Mouse (Mus musculus): ENCODE measurements at regions not wholly inside any gene's neighbourhood (a gene's known extent, or its start where the extent isn't known, plus 50 kb on each side); places are given as distances from the start of the nearest gene placed in this dataset. TPM values are rescaled to one million over a fixed set of nuclear protein-coding genes. Genes with fewer than 3 reads are reported as not detected.

DNA sequence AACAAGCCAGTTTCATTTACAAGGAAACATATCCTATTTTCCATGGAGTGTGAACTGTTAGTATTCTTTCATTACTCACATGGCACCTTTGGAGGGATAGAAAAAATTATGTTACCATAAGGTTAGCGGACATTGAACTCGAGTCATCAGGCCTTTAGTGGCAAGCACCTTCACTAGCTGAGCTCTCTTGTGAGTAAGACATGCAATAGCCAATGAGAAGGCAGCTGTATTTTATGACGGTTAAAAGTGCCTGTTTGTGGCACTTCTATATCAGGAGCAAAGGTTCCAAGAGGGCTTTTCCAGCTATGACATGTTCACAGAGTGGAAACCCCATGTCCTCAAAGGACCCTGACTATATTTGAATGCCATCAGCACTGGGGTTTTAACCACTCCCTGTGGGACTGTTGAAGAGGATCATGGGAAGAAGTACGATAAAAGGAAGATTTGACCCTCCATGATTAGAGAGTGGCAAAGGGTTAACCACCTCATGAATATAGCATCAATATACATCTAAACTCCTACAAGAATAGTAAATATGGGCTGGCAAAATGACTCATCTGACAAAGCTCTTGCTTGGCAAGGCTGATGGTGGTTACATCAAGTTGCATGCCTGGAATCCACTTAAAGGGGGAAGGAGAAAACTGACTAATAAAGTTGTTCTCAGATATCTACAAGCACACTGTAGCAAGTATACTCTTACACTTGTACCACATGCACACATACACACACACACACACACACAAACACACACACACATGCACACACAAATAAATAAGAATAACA lies 60.3 kb upstream of the Ankrd50 start:
- Histone ChIP-seq H3K36me3 (no peaks in the 10 kb centered on the region), H3K9me3 (no peaks in the 10 kb centered on the region), H3K4me1 (no peaks in the 10 kb centered on the region), H3K27ac (replicated peaks) (no peak overlapping the region), H3K4me2 (replicated peaks) (no peak overlapping the region), H3K4me3 (no peak overlapping the region), H3K9ac (replicated peaks) (no peak overlapping the region), H3K27me3 (no peaks in the 10 kb centered on the region)
- no peak for ATAC-seq (ENCODE audit: low FRiP score, low read depth)
- WGBS, result 90% methylated on average over 4 of the region's 4 CpGs

DNA sequence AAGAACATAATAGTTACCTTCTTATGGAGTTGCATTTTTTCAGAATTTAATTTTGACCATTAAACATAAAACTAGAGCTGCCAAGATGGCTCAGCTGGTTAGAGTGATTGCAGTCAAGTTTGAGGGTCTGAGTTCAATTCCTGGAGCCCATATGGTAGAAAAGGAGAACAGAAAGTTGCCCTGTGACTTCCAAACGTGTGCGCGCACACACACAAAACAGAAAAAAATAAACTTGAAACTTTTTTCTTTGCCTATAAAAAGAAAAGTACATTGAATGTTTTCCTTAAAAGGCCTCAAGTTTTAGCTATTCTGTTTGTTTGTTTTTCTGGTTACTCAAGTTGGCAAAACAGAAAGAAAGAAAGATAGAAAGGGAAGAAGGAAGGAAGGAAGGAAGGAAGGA lies 59.2 kb upstream of the Ankrd50 start:
- Histone ChIP-seq H3K4me2 (replicated peaks) (no peak overlapping the region), H3K9ac (replicated peaks) (no peak overlapping the region), H3K27ac (replicated peaks) (no peak overlapping the region), H3K27me3 (no peaks in the 10 kb centered on the region), H3K4me1 (no peaks in the 10 kb centered on the region), H3K4me3 (no peak overlapping the region), H3K9me3 (no peaks in the 10 kb centered on the region), H3K36me3 (no peaks in the 10 kb centered on the region)
- WGBS, result 93% methylated on average over 3 of the region's 3 CpGs
- no peak for ATAC-seq (ENCODE audit: low FRiP score, low read depth)

DNA sequence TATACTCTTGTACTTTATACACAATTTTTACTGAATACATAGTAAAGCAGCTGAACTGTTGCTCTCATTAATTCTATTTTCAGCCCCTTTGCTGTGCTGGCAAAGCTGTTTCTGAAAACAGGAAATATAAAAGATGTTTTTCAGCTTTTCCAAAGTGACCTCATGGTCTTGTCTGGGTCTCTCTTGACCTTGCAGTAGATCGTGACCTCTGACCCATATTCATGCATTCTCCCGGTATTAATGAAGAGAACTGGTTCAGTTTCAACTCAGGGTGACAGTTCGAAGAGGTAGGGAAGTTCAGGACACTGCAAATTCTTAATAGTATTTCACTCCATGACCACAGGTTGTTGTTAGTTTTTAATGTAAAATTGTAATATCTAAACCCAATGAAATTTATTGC lies 56.7 kb upstream of the Ankrd50 start:
- Histone ChIP-seq H3K27me3 (no peaks in the 10 kb centered on the region), H3K4me3 (no peak overlapping the region), H3K9me3 (no peaks in the 10 kb centered on the region), H3K9ac (replicated peaks) (no peak overlapping the region), H3K4me2 (replicated peaks) (no peak overlapping the region), H3K27ac (replicated peaks) (no peak overlapping the region), H3K4me1 (no peaks in the 10 kb centered on the region), H3K36me3 (no peaks in the 10 kb centered on the region)
- ATAC-seq (ENCODE audit: low FRiP score, low read depth), result no peak
- WGBS, result 78% methylated on average over 3 of the region's 3 CpGs

DNA sequence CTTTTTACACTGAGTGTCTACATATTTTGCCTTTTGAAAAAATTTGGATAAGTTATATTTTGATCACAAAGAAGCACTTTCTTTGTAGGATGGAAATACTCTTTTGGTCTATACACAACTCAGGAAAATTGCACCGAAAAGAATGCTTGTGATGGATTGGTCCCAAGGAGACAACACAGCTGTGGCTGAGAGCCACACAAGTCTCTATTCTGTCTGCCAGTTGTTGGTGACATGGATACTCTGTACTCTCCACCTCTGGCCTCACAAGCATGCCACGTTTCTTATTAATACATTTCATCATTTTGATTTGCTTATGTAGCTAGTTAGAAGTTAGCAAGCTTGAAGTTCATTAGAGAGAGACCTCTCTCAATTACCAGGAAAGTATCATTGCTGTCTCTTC lies 53.7 kb upstream of the Ankrd50 start:
- no peak overlapping the region for H3K4me2 ChIP-seq (replicated peaks)
- H3K4me3 ChIP-seq, result no peak overlapping the region
- H3K9me3 ChIP-seq, result no peaks in the 10 kb centered on the region
- 85% methylated on average over 2 of the region's 2 CpGs for WGBS
- H3K9ac ChIP-seq (replicated peaks), result no peak overlapping the region
- ATAC-seq (ENCODE audit: low FRiP score, low read depth), result no peak
- no peaks in the 10 kb centered on the region for H3K36me3 ChIP-seq
- H3K27ac ChIP-seq (replicated peaks), result no peak overlapping the region
- H3K4me1 ChIP-seq, result no peaks in the 10 kb centered on the region
- H3K27me3 ChIP-seq, result no peaks in the 10 kb centered on the region

- H3K27ac ChIP-seq (replicated peaks), result no peak overlapping the region
- H3K9ac ChIP-seq (replicated peaks), result no peak overlapping the region
- no peak overlapping the region for H3K4me3 ChIP-seq
- no peak overlapping the region for H3K4me2 ChIP-seq (replicated peaks)
- H3K9me3 ChIP-seq, result no peaks in the 10 kb centered on the region
- H3K4me1 ChIP-seq, result no peaks in the 10 kb centered on the region
- H3K27me3 ChIP-seq, result no peaks in the 10 kb centered on the region
- no peaks in the 10 kb centered on the region for H3K36me3 ChIP-seq
- ATAC-seq (ENCODE audit: low FRiP score, low read depth), result no peak
These were observed 53.1 kb upstream of the Ankrd50 start for GRCm38 (mm10) chr3:38537770-38538169.

Small RNA genes in the stretch of these regions (microRNA-seq; reads per million reads assigned to microRNA genes)
- not detected for gene Gm24462

Data from midbrain, embryonic 12.5 days (tissue).